Mouse (Mus musculus) fat pad, adult 2 months (tissue): ENCODE data around the gene Dlgap3.

Experiments used
- DNase-seq: peaks from one replicate; pipeline ENCODE4 v3.0.0-alpha.2; 2011; ENCODE audit warnings: low read depth, low spot score; ENCODE audit errors: extremely low read depth

Gene Dlgap3

GRCm38 (mm10) chr4:127174075-127174899 is 5.3 kb downstream of the Dlgap3 start:
- no peak for DNase-seq

DNA sequence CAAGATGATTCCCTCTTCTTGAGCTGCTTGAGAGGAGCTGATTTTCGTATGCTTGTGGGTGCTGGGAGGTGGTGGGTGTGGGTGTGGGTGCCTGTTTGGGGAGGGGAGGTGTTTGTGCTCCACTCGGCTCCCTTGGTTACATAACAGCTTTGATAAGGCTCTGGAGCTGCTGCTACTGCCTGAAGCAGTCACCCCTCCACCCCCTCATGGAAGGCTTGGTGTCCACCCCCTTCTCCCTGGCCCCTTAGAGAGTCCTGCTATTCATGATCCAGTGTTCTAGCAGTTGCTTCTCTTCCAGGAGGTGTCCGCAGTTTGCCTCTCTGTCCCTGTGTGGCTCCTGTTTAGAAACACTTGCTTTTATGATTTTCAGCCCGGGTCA is 5.9 kb downstream of the Dlgap3 start:
- no peak for DNase-seq

- DNase-seq, result no peak
Measured at GRCm38 (mm10) chr4:127177961-127178360, 9.0 kb downstream of the Dlgap3 start.

GRCm38 (mm10) chr4:127178671-127179070 is 9.7 kb downstream of the Dlgap3 start:
- no peak for DNase-seq

DNA sequence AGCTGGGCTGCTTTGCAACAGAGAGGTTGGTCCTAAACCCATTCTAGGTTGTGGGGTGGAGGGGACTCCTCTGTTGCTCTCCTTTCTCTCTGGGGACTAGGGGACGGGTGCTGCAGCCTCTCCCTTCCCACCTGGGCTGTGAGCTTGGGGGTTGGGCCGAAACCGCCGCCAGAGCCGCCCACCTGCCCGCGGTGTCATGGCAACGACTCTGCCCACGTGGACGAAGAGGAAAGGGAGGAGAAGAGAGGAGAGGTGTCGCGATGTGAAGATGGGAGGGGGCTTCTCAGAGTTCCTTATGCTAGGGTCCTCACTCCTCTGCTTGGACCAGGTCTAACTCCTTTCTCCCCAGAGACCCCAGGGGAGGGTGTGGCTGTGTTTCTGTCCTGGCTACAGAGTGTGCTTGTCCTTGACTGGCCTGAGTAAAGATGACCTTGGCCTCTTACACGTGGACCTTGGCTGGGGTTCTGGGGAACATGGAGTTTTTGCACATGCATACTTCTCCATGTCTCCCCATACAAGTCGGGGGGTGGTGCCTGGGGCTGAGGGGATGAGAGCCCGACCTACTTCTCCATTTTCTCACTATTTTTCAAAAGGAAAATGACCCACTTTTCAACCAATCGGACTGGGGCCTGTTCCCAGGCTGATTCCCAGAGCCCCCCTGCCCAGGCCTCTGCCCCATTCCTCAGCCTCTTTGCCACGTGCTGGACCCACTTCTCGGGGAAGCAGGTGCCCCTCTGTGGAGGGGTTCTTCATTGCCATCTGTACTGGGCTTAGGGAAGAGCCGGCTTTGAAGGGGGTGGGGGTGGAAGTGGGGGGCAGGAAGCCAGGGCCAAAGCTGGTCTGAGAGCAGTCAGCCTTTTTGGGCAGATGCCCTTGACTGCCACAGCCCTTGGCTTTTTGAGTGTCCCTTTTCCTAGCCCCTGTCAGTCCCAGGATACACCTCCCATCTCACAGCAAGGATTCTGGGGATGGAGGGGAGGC is 10.8 kb downstream of the Dlgap3 start:
- no peak for DNase-seq

GRCm38 (mm10) chr4:127180450-127180840 is 11.4 kb downstream of the Dlgap3 start:
- no peak for DNase-seq

- DNase-seq, result no peak
Measured at GRCm38 (mm10) chr4:127181010-127181409, 12.0 kb downstream of the Dlgap3 start.

DNA sequence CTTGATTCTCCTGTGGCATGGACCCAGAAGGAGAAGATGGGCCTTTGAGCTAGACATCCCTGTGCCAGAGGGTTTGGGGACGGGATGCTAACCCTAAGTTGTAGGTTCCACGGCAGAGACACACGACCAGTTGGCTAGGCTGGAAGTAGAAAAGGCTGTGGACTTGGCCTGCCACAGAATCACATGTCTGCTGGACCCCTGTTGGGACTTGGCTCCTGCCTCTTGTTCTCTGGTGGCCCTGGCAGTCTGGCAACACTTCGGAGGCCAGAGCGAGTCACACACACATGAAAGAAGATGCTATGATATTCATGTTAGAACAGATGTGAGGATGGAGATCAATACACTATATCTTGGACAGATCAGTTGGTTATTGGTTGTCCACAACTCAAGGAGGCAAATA is 14.9 kb downstream of the Dlgap3 start:
- DNase-seq, result no peak

- DNase-seq, result no peak
Measured at GRCm38 (mm10) chr4:127190921-127191320, 21.9 kb downstream of the Dlgap3 start.

- no peak for DNase-seq
Measured at GRCm38 (mm10) chr4:127192704-127193103, 23.7 kb downstream of the Dlgap3 start.

GRCm38 (mm10) chr4:127193378-127194155 is 24.6 kb downstream of the Dlgap3 start:
- DNase-seq, result no peak

DNA sequence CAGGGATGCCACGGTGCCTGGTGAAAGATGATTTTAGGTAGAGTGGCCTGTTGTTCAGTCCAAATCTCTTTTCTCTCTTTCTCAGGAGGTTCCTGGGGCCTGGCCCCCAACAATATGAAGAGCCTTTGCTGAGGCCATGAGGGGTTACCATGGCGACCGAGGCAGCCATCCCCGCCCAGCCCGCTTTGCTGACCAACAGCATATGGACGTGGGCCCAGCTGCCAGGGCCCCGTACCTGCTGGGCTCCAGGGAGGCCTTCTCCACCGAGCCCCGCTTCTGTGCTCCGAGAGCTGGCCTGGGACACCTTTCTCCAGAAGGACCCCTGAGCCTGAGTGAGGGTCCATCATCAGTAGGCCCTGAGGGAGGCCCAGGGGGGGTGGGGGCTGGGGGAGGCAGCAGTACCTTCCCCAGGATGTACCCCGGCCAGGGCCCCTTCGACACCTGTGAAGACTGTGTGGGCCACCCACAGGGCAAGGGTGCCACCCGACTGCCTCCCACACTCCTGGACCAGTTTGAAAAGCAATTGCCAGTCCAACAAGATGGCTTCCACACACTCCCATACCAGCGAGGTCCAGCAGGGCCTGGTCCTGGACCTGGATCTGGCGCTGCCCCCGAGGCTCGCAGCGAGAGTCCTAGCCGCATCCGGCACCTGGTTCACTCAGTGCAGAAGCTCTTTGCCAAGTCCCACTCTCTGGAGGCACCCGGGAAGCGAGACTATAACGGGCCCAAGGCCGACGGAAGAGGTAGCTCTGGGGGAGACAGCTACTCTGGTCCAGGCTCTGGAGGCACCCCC is 25.7 kb downstream of the Dlgap3 start:
- DNase-seq, result no peak

DNA sequence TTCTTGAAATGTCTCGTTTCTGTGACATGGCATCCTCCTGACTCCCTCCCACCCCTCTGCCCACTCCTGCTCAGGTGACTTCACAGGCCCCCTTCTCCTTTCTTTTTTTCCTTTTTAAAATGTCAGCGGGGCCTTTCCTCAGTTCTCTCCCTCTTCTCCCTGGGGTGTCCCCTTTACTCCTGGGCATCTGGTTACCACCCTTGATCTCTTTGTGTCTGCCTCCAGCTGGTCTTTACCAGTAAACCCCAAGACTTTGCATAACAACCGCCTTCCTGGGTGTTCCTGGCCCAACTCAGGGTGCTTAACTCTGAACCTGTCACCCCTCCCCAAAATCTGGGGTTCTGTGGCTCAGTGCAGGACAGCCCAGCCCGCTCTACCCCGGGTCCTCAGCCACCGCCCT is 29.6 kb downstream of the Dlgap3 start:
- no peak for DNase-seq

DNA sequence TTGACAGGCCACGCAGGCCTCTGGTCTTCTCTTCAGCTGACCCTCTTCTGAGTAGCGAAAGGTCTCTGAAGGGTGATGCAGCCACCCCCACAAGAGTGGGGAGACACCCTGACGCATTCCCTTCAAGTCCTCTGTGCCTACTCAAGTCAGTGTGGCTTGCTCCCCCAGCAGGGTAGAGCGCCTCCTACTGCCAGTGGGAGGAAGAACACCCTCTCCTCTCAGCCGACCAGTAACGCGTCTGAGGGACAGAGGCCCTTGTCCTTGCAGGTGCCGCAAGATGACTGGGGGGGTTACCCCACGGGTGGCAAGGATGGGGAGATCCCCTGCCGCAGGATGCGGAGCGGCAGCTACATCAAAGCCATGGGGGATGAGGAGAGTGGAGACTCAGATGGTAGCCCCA is 30.4 kb downstream of the Dlgap3 start:
- DNase-seq, result no peak

- DNase-seq, result no peak
Measured at GRCm38 (mm10) chr4:127200164-127200722, 31.2 kb downstream of the Dlgap3 start.

- DNase-seq, result no peak
Measured at GRCm38 (mm10) chr4:127200769-127201617, 32.0 kb downstream of the Dlgap3 start.

DNA sequence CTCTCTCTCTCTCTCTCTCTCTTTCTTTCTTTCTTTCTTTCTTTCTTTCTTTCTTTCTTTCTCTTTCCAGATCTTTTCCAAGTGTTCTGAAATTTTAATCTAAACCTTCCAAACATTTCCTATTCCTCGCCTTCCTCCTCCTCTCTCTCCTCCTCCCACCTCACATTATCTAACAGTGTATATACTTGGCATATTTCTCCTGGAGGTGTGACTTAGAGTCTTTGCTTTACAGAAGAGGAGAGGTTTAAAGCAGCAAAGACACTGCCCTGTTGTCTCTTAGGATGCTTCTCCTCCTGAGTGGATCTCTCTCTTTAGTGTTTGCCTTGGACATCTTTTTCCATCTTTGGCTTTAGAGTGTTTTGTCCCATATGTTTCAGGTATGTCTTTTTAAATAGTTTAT is 34.1 kb downstream of the Dlgap3 start:
- no peak for DNase-seq

- no peak for DNase-seq
Measured at GRCm38 (mm10) chr4:127211318-127211717, 42.3 kb downstream of the Dlgap3 start.

- DNase-seq, result no peak
Measured at GRCm38 (mm10) chr4:127214510-127214909, 45.5 kb downstream of the Dlgap3 start.
